Mouse (Mus musculus) gonadal fat pad, adult 2 months (tissue): Measurements from ENCODE around the gene Lrit3. TPM values are rescaled to one million over a fixed set of nuclear protein-coding genes. Genes with fewer than 3 reads are reported as not detected.
"Not testable (repeated sequence)": the region's sequence is repeated elsewhere in the genome, so short reads cannot be mapped to it uniquely, and the experiment has no call there.

Experiments used
- DNase-seq: peaks from one replicate; pipeline ENCODE4 v3.0.0-alpha.2; 2012; ENCODE audit warnings: low read depth
- polyA plus RNA-seq: library from polyadenylated mRNA; depleted of rRNA; stranded (reverse); fragments of >200 nt; gene quantifications from 2 replicates; pipeline ENCODE4 v1.2.3, GENCODE M21; 2012; rRNA removed

The Lrit3 gene
- polyA plus RNA-seq, 1 experiment: 0.07 TPM

DNA sequence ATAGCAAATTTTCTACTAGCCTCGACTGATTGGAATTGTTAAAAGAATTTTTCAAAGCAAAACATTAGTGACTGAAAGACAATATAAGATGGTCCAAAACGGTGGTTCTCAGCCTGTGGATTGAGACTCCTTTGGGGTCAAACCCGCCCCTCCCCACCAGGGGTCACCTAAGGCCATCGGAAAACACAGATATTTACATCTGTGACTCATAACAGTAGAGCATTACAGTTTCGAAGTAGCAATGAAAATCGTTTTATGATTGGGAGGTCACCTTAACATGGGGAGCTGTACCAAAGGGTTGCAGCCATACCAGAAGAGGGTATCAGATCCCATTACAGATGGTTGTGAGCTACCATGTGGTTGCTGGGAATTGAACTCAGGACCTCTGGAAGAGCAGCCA, 32.6 kb downstream of the Lrit3 start:
- no peak for DNase-seq

GRCm38 (mm10) chr3:129766971-129767794, 36.6 kb downstream of the Lrit3 start:
- no peak for DNase-seq

- no peak for DNase-seq
These were observed 37.7 kb downstream of the Lrit3 start for GRCm38 (mm10) chr3:129766106-129766505.

DNA sequence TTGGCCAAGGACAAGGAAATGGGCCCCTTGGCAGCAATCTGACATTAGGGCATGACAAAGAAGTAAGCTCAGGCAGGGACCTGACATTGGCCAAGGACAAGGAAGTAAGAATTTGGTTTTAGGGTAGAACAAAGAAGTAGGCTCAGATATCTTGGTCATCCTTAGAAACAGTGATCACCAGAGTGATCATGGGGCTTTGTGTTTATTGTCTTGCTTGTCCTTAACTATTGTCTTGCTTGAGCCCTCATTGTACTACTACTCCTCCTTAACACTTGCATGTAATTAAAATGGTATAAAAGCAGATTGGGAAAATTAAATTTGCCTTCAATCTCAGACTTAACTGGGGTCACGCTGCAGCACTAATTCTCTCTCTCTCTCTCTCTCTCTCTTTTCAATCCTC, 46.2 kb downstream of the Lrit3 start:
- DNase-seq: not testable (repeated sequence)

DNA sequence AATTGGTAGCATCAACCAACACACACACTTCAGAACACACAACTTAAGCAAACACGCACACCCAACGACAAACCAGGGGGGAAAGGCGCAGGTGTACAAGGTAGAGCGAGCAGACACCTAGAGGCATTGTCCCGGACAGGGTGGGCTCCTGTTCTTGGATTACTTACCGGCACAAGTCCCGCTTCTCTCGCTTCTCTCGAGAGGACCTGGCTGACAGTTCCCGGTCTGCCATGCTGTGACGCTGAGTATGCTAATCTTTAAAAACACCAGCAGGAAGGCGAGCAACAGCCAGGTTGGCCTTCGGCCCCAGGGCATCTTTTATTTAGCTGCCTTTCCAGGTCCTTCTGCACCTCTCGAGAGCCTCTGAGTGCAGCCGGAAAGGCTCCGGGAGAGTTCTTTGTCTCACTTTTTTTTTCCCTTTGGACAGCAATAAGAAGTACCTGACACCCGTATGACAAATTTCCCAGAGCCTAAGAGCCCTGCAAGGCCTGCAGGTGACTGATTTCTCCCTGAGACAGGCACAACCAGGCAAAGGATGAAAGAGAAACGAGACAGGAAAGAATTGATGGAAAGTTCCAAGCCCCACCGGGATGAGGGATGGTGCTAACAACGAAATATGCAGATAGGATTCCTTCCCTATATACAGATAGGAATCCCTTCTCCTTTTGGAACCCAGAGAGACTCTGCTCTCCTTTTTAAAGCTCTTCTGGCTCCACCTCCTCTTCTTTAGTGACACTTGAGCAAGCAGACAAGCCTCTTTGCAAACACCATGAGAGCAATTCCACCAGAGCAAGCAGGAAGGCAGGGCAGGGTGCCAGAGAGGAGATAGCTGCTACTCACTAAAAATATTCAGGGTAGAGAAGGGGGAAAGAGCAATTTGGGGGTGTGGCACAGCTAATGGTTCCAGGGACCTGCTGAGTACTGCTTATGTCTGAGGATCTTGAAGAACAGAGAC, 48.9 kb downstream of the Lrit3 start, which contains the start of gene Egf:
TSS of gene Egf (minus strand) at position 667 of the 955 bp plus-strand sequence.
- no peak for DNase-seq

- no peak for DNase-seq
These were observed 59.0 kb downstream of the Lrit3 start for GRCm38 (mm10) chr3:129744803-129745202.

DNA sequence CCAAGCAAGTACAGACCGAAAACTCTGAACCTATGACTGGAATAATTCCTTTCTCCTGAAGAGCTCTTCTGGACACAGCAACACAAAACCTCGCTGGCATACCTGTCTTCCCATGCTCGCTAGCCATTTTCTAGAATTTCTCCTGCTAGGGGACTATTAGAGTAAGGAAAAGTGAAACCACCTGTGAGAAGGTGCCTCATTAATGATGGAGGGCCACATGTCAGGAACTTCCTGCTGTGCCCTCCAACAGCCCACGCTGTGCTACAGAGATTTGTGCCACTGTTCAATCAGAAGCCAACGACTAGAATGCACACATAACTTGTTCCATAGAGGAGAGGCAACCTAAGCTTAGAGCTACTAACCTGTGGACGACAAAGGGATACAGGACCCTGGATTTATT, 61.0 kb downstream of the Lrit3 start:
- no peak for DNase-seq

DNA sequence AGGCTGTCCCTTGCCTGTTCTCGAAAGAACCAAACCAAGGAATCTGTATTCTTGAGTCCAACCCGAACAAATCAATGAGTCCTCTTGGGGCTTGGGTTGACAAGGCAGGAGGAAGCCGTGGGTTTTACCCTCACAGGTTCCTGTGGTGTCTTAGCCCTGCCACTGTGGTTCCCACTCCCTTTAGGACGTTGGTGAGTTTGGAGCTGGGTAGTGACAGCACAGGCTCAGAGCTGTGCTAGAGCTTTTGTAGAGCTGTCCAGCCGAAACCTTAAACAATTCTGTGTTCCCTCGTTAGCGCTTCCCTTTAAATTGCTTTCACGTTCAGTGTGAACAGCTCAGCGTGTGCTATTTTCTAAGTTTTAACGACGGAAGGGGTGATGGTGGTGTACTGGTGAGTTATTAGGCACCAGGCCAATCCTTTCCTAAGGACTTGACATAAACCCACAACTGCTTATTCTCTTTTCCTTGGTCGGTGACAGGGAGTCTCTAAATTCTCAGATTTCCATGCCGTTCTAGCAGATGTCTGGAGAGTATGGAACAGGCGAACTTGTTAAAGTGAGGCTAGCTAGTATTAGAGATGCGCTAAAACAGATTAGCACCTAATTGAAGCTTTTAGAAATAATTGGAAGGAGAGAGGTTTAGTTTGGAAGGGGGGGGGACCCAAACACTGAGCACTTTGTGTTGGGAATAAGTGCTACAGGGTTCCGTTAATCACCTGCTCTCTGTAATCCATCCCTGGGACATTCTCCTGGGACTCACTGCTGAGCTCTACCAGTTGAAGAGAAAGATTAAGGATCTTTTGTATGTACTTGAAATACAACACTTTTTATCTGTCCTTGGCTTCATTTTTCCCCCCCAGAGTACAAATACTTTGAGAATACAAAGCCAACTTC, 65.3 kb downstream of the Lrit3 start:
- DNase-seq: no peak

Other genes starting within 250 kb of the Lrit3 start
- gene Egf, start 48.7 kb downstream of the Lrit3 start, polyA plus RNA-seq: 28.3 and 41.5 TPM in 2 replicates
- gene Rrh, start 18.6 kb upstream of the Lrit3 start, polyA plus RNA-seq: not detected in 2 replicates
- gene Gar1, start 27.4 kb upstream of the Lrit3 start, polyA plus RNA-seq: 15.6 and 26.2 TPM in 2 replicates
- 3.6 and 6.8 TPM in 2 replicates for gene Cfi, start 31.9 kb upstream of the Lrit3 start, polyA plus RNA-seq
- gene Pla2g12a, start 74.6 kb upstream of the Lrit3 start, polyA plus RNA-seq: 183 and 235 TPM in 2 replicates
- gene Casp6, start 97.4 kb upstream of the Lrit3 start, polyA plus RNA-seq: 38.8 and 42.3 TPM in 2 replicates
- gene Mcub, start 166.2 kb upstream of the Lrit3 start, polyA plus RNA-seq: 5.9 and 8.7 TPM in 2 replicates